Mouse (Mus musculus) layer of hippocampus, postnatal 25 days (tissue): ENCODE measurements at regions not wholly inside any gene's neighbourhood (a gene's known extent, or its start where the extent isn't known, plus 50 kb on each side); places are given as distances from the start of the nearest gene placed in this dataset.
A peak's percentile ranks its signal among the peaks of the same experiment; 100 is the strongest.

Experiments used
- DNase-seq, 2 experiments: peaks; one replicate each; pipeline ENCODE4 v3.0.0; 2022; ENCODE audit warnings: mixed read lengths in 2 of 2, low spot score in 1 of 2; ENCODE audit errors: extremely low spot score in 1 of 2

- DNase-seq: no peak
Measured at GRCm38 (mm10) chr8:6010712-6011111, 905.6 kb upstream of the Slc10a2 start.

GRCm38 (mm10) chr8:6002612-6003011, 897.5 kb upstream of the Slc10a2 start:
- no peak for DNase-seq

GRCm38 (mm10) chr8:5994846-5995245, 889.7 kb upstream of the Slc10a2 start:
- DNase-seq: no peak

GRCm38 (mm10) chr8:5965403-5966015, 860.4 kb upstream of the Slc10a2 start:
- no peak for DNase-seq

- no peak for DNase-seq
Measured at GRCm38 (mm10) chr8:5964299-5964698, 859.1 kb upstream of the Slc10a2 start.

- DNase-seq: no peak
Measured at GRCm38 (mm10) chr8:5938057-5938456, 832.9 kb upstream of the Slc10a2 start.

- DNase-seq: peak; percentile 3 to 7
Measured at GRCm38 (mm10) chr8:5918136-5918535, 813.0 kb upstream of the Slc10a2 start.
